Mouse (Mus musculus) CH12F3 (cell line): Measurements from ENCODE around the gene Rfwd3.
"Not testable (repeated sequence)": the region's sequence is repeated elsewhere in the genome, so short reads cannot be mapped to it uniquely, and the experiment has no call there.

Source experiments
- in situ Hi-C: fragments of 300-500 bp; cut with MboI; formaldehyde crosslinking; loops from 2 replicates; pipeline ENCODE4 v1.14.3; 2020; ENCODE audit warnings: low sequenced_read_pairs

Gene Rfwd3

DNA sequence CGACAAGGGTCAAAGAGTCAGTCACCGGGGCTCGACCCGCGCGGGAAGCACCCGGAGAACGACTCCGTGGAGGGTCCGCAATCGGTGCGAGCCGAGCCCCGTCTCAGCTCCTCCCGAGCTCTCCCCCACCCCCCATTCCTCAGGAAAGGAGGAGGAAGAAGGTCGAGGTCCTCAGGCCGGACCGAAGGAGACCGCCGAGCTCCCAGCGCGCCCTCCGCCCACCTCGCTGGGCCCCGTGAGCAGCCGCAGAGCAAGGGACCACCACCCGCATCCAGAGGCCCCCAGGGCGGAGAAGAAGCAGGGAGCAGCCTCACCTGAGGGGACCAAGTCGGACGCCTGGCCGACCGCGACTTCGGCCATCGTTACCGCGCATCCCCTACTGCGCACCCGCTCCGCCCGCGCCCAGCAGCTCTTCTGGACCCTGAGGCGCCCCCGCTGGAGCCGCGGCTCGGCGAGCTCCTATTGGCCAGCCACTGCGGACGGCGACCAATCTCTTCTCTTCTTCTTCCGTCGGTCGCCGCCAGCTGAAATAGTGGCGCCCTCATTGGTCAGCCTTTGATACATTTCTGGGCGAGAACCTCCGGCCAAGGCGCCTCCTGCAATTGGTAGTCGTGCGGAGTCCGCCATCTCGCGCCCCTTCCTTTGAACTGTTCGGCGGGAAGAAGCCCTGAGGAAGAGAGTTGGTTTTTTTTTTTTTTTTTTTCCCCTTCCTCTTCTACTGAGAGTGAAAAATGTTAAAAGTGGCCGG is at the start of gene Rfwd3:
TSS of gene Rfwd3 (minus strand) at position 402 of the 748 bp plus-strand sequence.
- in situ Hi-C loops = no loop called here

DNA sequence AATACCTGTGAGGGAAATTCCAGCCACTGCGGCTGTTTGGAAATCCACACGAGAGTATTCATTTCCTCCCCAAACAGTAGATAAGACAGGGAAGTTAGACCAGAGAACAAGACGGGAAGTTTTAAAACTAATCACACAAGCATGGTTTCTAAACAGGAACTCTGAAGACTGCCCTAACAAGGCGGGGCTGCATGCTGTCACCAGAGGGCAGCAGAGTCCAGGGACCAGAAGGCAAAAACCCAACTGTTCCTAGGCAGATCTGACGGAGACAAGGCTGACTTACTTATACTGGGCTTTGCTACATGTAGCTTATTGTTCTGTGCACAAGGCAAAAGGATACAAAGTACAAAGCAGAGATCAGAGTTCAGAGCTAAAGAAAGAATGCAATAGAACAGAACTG is 43.2 kb upstream of the Rfwd3 start:
- in situ Hi-C loops = no loop called here

DNA sequence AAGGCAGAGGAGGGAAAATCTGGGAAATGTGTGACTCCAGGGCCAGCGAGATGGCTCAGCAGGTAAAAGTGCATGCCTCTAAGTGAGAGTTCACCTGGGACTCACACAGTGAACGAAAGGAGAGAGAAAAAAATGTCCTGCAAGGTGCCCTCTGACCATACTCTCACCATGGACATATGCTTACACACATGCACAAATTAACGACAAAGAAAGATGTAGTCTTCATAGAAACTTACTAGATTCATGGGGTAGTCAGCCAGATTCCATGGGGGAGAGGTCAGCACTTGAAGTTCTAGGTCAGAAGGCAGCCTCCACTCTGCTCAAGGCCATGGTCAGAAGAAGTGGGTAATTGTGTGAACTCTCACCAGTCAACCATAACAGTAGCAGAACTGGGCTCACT is 40.2 kb upstream of the Rfwd3 start:
- in situ Hi-C loops = no loop called here

DNA sequence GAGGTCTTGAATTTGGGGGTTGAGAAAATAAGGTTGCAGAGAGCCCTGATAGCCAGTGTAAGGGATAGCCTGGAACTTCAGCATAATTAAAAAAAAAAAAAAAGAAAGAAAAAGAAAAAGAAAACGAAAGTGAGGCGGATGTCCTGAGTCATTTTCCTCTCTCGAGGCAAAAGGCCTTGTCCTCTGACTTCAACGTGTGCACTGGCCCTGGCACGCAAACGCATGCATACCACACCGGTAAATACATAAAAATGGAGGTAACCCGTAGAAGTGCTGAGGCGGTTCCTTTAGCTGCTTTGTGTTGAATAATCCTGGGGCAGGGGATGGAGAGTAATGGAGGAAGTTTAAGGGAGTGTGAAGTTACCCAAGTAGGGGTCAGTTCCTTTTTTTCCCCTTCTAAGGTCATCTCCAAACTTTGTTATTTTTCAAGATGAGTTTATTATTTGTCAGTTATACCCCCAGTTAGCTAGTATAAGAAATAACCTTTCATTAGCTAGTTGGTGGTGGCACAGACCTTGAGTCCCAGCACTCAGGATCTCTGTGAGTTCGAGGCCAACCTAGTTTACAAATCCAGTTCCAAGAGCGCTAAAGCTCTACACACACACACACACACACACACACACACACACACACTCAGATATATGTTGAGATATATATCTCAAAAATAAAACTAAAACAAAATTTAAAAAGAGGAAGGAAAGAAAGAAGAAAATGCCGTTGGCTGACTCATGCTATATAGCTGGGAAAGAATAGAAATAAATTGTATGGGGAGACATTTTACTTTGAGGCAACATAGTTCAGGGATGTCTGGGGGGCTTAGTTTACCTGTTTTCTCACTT is 38.6 kb upstream of the Rfwd3 start:
- in situ Hi-C loops = no loop called here

DNA sequence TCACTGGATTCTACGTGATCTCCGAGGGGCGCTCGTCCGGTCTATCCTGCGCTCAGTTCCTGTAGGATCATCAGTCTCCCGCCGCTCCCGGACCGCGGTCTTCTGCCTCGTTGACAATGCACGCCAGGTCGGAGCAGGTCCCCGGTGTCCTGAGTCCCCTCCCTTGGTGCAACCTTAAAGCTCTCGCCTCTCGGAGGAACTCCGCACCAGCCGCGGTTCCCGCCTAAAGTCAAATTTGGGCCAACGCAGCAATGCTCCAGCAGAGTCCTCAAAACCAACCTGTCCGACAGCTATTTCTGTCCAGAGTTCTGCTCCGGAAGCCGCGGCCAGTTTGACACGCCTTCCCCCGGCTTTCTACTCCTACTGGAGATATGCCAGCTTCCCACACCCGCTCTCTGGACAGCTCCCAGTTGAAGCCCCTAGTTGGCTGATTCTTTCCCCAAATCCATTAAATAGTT is 37.9 kb upstream of the Rfwd3 start, which contains the start of gene Mlkl:
TSS of gene Mlkl (minus strand) at position 288 of the 458 bp plus-strand sequence.
- in situ Hi-C loops = no loop called here

DNA sequence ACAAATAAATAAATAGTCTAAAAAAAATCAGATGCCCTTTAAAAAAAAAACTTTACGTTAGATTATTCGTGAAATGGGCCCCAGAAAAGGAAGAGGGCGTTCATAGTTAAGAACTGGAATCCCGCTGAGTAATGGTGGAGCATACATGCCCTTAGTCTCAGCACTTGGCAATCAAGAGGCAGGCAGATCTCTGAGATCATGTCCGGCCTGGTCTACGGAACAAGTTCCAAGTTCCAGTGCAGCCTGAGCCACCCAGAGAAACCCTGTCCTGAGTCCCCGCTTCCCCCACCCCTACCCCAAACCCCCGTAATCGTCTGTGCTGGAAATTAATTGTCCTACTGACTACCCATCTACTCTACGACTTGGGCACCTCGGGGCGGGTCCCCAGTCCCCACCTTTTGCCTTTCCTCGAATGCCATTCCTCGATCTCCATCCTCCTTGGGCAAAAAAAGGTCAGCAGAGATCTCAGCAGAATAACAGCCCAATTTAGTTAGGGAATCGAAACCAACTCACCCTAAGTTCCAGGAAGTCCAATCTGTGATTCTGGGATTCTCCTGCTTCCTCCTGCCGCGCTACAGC is 37.4 kb upstream of the Rfwd3 start:
- in situ Hi-C loops = no loop called here

DNA sequence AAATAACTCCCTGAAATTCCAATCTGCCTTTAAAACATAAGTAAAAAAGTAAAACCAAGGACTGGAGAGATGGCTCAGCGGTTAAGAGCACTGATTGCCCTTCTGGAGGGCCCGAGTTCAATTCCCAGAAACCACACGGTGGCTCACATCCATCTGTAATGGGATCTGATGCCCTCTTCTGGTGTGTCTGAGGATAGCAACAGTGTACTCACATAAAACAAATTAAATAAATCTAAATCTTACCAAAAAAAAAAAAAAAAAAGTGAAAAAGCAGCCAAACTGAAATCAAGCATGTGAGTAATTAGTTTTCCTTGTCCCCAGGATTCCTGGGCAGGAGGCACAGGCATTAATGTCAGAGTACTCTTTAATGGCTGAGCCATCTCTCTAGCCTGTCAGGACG is 36.7 kb upstream of the Rfwd3 start:
- in situ Hi-C loops = no loop called here

DNA sequence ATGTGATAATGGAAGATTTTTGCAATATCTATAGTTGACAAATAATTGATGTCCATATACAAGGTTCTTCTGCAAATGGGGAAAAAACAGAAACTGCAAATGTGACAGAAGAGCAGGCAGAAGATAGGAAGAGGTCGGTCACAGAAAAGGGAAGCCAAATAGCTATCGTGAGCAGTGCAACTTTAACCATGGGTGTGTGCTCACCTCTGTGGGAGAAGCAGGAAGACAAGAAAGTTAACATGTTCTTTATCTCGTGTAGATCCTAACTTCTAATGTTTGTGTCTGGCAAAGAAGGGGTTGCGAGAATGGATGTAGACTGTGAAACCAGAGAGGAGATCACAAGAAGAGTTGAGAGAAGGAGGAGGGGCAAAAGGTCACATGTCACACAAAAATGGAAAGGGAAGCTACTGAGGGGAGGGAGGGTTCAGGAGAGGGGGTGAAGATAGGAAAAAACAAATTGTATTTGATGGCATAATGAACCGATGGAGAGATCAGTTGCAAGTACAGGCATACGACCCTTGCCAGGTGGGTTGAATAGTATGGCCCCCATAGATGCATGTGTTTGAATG is 25.3 kb upstream of the Rfwd3 start:
- in situ Hi-C loops = no loop called here

DNA sequence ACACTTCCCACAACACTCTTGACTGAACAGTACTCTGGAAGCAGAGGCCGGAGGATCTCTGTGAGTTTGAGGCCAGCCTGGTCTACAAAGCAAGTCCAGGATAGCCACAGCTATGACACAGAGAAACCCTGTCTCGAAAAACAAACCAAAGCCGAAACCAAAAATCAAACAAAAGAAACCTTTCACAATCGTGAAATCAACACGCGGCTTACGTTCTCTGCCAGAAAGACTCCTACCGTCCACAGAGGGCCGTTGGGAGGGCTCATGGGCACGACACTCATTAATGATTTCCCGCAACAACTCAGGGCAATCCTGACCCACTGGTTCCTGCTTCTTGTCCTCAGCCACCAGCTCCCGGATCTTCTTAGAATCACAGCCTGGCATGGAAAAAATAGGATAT is 14.7 kb upstream of the Rfwd3 start:
- in situ Hi-C loops = no loop called here

DNA sequence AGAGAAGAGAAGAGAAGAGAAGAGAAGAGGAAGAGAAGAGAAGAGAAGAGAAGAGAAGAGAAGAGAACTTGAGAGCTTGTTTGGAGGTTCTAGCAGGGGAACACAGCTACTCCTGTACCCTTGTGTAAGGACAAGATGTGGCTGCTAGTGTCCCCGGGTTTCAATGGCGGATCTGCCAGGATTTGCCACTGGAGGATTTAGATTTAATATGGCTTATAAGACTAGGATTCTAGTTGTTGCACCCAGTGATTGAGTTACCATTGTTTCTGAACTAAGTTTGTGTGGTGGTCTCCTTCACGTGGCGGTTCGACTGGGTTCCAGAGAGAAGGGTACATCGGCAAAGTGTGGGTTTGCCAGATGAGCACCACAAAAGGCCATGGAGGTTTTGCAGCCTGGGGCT is 13.9 kb upstream of the Rfwd3 start:
- in situ Hi-C loops = not testable (repeated sequence)

DNA sequence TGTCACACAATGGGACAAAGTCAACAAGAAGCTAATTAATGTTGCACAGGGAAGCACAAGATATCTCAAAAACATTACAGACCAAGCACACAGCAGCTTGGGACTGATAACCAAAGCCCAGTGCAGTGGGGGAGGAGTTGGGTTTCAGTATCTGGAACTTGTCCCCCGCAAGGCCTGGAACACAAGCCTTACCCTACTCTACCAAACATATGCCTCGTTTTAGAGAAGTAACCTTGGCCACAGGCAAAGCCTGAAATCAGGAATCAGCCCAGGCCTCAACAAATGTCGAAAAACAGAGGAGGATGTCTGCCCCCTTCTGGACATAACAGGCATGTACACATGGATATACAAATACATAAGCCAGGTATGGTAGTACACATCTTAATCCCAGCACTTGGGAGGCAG is 12.7 kb upstream of the Rfwd3 start:
- in situ Hi-C loops = no loop called here

DNA sequence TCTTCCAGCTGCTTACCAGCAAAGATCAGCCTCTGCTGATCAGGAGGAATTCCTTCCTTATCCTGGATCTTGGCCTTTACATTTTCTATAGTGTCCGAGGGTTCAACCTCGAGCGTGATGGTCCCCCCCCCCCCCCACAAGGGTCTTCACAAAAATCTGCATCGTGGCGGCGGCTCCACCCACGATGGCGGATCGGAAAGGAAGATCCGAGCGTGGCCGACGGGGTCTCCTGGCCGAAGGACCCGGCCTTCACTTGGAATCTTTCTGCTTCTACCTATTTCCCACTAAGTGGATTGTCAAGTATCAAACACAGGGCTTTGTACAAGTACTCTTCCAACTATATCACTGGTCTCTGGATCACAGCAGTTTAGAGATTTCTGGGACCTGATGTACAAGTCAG is 10.0 kb upstream of the Rfwd3 start:
- in situ Hi-C loops = not testable (repeated sequence)

DNA sequence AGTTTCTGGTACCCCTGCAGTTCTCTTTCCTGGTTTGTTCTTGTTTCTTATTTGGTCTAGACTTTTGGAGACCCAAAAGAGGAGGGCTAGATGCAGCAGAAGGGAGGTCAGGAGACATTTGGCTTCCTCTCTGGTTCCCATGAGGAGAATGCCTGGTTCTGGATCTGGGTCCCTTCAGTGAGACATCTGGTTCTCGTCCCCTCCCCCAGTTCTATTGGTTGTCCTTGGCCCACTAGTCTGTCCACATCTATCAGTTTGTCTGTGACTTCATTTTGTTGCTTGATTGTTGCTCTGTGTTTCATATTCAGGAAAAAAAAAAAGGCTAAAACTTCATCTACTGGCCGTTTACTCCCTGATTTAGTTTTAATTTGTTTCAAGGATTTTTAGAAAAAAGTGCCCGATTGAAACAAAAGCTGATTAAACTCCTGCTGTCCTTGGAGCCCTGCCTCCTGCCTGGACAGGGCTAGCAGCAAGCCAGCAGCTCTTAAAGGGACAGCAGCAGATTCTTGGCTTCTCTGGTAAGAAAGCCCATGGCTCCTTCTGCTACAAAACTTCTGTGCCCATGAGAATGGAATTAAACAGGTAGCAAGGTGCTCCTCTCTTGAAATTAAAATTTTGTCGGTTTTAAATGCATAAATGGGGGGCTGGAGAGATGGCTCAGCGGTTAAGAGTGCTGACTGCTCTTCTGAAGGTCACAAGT is 5.2 kb upstream of the Rfwd3 start:
- in situ Hi-C loops = no loop called here

DNA sequence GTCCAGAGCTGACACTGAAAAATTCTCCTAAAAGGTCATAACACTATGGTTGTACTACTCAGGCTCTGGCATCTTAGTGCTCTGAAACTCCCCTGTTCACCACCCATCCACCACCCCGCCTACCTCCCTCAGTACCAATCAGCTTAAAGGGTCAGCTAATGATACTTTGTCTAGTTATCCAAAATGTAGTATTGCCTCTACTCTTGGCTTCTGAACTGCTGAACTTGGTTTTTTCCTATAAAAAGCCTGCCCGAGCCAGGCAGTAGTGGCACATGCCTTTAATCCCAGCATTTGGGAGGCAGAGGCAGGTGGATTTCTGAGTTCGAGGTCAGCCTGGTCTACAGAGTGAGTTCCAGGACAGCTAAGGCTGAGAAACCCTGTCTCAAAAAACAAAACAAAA is 4.3 kb upstream of the Rfwd3 start:
- in situ Hi-C loops = no loop called here

DNA sequence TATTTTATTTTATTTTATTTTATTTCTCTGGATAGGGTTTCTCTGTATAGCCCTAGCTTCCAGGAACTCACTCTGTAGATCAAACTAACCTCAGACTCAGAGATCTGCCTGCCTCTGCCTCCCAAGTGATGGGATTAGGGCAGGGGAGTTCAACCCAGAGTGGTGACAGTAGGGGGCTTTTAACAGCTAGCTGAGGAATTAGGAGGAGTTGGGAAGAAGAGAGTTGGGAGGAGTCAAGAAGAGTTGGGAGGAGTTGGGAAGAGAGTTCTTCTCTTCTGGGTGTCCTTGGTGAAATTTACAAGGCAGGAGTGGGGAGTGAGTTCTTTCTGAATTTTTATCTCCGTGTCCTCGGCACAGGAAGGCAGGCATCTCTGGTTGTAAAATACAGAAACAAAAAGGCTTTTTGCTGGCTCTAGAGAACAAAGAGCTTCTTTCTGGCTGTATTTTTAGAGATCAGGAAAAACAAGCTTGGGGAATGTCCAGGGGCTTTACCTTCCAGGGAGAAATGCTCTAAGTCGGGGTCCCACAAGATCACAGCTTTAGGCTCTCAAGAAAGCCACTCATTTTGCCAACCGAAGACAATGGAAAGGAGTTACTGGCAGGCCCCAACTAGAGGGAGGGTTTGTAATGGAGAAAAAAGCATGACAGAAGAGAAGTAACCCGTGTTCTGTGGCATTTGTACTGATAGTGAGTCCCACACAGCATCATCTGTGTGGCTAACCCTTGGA is 3.2 kb upstream of the Rfwd3 start:
- in situ Hi-C loops = not testable (repeated sequence)

DNA sequence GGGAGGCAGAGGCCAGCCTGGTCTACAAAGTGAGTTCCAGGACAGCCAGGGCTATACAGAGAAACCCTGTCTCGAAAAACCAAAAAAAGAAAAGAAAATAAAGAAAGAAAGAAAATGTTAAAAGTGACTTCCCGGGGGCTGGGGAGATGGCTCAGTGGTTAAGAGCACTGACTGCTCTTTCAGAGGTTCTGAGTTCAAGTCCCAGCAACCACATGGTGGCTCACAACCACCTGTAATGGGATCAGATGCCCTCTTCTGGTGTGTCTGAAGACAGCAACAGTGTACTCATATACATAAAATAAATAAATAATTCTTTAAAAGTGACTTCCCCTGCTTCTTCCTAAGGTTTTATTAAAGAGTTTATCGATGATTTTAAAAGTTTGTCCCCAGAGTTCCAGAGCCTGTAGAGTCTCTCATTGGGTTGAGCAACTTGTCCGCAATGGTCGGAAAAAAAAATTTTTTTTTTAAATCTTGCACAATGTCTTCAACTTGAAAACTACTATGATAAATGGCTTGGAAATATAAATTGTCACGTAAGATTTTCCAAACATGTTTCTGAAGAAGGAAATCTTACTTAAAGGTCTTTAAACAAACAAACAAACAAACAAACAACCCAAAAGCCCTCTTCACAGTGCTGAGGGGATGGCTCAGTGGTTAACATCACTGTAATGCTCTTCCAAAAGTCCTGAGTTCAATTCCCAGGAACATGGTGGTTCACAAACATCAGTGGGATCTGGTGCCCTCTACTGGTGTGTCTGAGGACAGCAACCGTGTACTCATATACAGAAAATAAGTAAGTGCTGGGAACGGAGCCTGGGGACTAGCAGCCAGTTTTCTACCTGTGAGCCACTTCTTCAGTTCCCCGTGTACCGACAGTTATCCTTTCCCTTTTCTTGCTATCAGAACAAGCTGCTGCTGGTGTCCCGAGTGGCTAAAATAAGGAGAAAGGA is 850 bp upstream of the Rfwd3 start:
- in situ Hi-C loops = no loop called here

DNA sequence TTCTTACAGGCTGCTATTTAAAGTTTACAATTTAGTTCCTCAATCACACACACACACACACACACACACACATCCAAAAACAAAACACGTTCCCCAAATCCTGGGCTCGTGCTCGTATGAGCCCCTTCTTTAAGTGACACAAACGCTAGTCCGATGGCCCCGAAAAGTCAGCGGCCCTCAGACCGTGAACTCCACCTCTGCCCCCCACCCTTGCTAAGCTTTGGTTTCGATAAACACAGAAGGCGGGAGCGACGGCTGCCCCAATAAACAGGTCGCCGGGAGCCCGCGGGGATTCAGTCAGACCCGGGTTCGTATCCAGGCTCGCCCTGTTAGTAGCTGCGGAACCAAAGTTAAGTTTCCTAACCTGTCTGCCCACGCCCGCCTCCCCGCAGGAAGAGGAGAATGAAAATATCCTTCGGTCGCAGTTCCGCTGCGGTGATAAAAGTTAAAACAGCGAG is 630 bp downstream of the Rfwd3 start:
- in situ Hi-C loops = no loop called here

DNA sequence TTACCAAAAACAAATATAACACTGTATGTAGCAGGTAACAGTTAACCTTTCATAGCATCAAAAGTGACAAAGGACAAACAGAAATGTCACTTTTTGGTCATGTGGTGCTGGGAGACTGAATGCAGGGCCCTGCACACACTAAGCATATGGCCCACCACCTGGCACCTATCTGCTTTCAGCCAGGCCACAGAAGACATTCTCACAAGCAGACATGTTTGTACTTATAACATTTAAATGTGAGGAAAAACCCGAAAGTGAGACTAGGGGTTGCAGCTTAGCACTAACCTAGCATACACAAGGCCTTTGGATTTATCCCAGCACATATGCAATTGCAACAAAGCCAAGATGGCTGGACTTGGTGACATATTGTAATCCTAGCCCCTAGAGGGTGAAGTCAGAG is 2.0 kb downstream of the Rfwd3 start:
- in situ Hi-C loops = no loop called here

DNA sequence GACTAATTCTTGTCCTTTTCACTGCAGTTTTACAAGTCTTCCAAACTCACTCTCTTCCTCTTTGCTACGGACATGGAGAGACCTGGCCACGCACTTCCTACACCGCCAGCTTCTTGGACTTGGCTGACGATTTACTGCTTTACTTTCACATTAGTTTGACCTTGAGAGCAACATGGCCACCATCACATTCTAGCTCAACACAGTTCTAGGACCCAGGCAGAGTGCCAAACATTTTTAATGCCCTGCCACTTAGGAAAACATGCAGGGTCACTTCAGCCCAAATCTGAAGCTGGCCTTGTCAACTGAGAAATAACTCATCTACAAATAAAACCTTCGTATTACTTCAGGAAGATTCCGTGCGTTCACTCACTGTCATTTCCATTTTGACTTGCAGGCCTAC is 8.3 kb downstream of the Rfwd3 start:
- in situ Hi-C loops = no loop called here
